Mouse (Mus musculus) heart, postnatal 10 days (tissue): ENCODE measurements around the gene Rbfox1. TPM values are rescaled to one million over a fixed set of nuclear protein-coding genes. Genes with fewer than 3 reads are reported as not detected.

ENCODE experiments used
- DNase-seq, 2 experiments: peaks; one replicate each; pipeline ENCODE4 v3.0.0; 2021
- intact Hi-C: fragments of 180-260 bp; cut with DNase I; formaldehyde crosslinking; loops from one replicate; pipeline ENCODE4 v1.15.1; 2025
- total RNA-seq, 2 experiments: library from RNA; stranded (reverse); gene quantifications; 2 replicates each; pipeline ENCODE4 v1.2.3; 2021

The Rbfox1 gene
- total RNA-seq, 2 experiments from 2014 or later: 35.7 to 36.6 TPM

DNA sequence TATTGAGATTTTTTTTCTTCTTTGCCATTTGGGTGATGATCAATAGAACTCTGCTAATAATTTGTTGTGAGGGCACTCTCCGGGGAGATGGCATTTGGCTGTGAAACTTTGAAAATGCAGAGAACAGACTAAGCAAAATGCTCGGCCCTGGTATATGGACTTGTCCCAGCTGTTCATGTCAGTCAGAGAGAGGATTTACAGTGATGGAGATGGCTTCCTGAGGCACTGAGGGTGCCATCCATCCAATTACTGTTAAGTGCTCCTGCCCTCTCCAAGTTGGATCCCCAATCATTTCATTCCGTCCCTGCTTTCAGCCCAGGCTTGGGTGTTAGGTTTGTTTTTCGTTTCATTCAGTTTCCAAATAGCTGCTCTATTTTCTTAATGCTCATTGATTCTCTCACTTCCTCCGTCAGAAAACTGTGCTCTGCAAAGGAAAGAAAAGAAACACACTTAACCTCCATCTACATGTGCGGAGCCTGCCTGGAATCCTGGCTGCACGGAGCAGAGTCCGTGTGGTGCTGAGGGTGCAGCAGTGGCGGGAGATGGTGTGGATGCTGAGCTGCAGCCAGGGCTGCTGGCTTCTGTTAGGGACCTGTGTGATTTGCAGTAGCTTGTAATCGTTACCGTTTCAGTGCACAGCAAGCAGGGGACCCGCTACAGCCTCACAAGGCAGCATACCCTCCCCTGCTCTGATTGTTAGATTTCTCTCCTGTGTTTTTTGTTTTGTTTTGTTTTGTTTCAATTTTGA lies 997.7 kb downstream of the Rbfox1 start:
- no peak for DNase-seq
- intact Hi-C loops: no loop called here

DNA sequence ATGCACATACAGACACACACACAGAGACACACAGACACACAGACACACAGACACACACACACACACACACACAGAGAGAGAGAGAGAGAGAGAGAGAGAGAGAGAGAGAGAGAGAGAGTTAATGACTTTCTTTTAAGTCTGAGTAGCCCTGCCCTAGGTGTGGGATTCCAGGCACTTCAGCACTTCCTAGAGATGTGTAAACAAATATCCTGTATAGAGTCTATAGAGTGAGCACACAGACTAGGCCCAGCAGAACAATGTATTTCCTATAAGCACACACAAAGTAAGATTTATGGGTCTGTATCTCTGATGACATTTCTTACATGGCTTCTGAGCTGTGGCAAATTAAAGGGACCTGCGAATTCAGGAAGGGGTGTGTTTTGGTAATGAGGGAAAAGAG lies 998.6 kb downstream of the Rbfox1 start:
- intact Hi-C loops: no loop called here
- DNase-seq: no peak

DNA sequence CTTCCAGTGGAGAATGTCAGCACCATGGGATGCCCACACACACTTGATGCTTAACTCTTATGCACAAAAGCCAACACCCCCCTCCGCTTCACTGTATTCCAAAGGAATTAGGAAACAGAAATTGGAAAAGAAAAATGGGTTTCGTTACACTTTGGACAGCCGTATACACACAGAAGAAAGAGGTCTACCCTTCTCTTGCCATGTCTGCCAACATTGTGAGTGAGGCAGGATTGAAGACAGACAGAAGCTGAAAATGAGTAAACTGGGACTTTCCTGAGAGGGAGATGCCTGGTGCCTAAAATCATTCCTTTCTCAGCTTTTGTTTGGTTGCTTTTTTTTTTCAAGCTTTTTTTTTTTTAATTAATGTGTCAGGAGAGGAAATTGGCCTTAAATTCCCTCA lies 1000.5 kb downstream of the Rbfox1 start:
- intact Hi-C loops: no loop called here

DNA sequence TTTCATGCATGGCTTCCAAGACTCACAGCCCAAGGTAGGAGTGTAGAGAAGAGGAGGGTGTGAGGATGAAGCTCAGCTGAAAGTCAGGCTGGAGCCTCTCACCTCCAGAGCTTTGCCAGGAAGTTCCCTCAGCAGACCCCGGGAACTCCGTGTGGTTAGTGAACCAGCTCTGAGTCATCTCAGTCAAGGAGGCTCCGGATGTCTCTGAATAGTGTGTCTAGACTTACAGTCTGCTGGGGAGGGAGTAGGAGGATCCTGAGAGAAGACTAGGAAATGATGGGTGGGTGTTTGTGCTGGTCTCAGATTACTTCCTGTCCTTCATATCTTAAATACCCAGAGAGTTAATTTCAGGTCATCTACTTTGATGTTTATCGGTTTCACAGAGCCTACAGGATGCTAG lies 1004.1 kb downstream of the Rbfox1 start:
- peak; percentile 25 to 27 for DNase-seq
- intact Hi-C loops: no loop called here

More for the DNA sequence above, 1000.5 kb downstream of the Rbfox1 start:
- no peak for DNase-seq

DNA sequence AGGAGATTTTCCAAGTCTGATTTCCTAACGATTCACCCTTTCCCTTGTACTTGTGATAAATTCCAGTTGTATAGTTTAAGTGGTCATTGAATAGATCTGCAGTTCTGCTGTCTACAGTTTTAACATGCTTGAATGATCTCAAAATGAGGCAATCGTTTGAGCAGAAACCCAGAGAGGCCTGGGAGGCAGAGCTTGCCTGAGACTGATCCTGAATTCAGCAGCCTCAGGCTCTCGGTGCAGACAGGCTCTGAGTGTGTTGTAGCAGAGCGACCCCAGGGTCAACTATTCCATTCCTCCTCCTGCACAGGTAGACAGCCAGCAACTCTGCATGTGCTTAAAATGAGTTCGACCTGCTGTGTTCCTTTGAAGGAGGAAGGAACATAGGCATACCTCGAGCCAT lies 1012.6 kb downstream of the Rbfox1 start:
- intact Hi-C loops: no loop called here
- no peak for DNase-seq

DNA sequence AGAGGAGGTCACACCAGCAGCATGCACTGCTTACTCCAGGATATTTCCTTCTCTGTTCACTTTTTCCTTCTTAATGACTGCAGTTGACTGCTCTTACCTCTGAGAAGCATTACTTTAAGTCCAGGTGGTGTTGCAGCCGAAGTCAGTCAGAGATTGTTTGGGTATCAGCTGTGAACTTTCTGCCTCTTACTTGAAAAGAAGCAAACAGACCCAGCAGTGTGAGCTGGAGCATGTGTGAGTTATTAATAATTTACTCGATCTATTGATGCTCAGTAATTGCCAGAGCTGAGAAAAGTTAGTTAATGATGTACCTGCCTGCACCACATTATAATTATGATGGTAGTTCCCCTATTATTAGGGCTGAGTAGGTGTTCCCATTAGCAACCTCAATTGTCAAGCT lies 1014.9 kb downstream of the Rbfox1 start:
- intact Hi-C loops: no loop called here
- no peak for DNase-seq

DNA sequence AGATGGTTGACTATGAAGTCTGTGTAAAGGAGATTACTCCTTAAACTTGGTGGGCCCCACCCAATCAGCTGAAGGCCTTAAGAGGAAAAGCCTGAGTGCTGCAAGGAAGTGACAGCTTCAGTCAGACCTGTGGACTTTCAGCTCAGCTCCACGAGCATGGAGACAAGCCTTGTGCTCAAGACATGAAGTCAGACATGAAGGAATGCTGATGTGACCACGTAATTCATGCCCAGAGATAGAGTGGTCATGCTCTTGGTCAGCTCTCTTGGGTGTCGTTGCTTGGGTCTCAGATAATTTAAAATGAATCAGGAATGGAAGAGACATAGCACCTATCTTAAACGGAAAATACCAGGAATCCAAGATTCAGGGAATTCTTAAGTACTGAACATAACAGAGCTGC lies 1019.8 kb downstream of the Rbfox1 start:
- intact Hi-C loops: no loop called here
- DNase-seq: no peak

DNA sequence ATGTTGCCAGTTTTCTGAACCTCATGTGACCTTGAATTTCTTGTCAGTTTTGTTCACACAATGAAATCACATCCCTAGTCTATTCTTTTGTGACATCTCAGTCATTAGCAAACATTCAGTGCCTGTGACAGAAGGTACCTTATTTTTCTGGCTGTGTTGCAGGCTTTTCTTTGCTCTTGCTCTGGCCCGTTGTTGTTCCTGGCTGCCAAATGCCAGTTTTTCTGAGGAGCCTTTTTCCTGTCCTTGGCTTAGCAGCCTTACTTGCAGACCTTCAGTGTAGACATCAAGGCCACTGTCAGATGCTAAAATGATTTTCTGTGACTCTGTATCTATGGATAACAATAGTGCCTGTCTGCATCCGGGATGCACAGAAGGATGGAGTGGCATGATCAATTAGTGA lies 1020.8 kb downstream of the Rbfox1 start:
- intact Hi-C loops: no loop called here
- no peak for DNase-seq

DNA sequence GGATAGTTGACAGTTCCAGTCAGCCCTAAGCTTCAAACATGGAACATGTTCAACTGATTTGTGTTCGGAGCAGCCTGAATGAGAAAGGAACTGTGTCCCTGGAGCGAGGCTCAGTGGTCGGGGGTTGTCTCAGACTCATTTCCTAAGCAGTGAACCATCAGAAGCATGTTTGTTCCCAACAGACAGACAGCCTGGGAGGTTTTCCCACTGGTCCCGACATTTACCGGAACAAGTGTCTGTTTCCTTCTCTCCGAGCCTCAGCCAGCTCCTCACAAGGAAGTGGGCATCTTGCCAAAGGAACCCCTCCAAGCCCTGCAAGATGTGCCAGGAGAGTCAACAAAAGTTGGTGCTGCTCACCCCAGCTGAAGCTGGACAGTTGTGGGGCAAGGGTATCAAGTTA lies 1022.4 kb downstream of the Rbfox1 start:
- no peak for DNase-seq

DNA sequence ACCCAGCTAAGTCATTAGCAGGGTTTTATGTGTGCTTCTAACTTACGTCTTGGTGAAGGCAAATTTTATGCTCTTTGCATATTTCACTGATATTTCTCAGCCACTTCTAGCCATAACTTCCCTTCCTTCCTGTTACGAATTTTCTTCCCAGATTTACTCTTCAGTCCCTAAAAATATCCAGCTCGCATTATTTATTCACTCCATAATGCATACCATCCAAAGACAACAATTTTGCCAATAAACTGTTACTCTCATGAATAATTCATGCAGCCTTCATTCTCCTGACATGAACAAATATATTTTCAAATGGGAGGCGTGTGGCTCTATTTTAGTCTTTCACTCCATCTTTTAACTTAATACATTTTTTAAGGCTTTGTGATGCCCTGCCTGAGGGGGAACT lies 1029.4 kb downstream of the Rbfox1 start:
- DNase-seq: no peak
- intact Hi-C loops: no loop called here

More for the DNA sequence above, 1022.4 kb downstream of the Rbfox1 start:
- intact Hi-C loops: no loop called here

DNA sequence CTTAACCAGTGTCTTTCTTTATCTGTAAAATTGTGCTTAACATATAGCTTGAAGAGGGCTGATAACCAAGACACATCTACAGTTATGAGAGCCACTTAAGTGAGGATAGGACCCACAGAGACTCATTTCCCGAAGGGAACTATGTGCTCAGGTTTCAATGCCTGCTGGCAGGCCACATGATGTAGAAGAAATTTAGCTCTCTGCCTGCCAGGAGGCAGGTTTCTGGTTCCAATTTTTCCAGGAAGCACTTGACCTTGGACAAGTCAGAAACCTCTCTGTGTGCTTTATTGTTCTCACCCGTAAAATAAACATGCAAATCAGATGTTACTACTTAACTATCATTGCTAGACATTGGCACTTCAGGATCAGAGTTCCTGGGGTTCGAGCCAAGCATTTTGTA lies 1033.5 kb downstream of the Rbfox1 start:
- intact Hi-C loops: no loop called here
- peak; percentile 18 to 28 for DNase-seq

DNA sequence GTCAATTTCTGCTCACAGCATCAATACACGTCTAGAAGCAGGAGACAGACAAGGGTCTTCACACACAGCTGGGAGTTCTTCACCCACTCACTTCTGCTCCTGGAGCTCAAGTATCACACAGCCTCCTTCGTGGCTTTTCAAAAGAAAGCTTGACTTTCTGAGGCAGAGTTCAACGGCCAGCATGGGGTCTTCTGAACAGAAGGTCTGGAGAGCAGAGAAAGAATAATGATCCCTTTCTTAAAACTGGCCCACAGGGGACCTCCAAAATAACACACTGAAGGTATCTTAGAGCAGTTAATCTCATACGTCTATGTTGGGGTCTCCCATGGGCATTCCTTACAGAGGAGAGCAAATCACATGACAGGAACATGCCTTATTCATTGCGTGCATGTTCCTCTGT lies 1034.5 kb downstream of the Rbfox1 start:
- intact Hi-C loops: no loop called here
- DNase-seq: no peak

DNA sequence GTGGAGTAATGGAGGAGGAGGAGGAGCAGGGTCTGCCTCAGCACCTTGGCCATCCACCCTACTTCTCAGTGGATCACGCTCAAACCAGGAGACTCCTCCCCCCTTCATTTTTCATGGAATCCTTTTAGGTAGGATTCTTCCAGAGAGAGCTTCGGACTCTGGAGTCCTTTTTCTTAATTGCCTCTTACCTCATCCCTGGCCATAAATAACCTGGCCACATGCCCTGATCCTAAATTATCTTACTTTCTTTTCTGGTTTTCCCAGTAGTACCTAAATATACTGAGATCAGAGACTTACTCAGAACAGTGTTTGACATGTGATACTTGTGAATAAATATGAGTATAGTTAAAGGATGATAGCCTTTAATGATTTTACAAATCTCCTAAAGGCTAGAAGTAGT lies 1042.5 kb downstream of the Rbfox1 start:
- intact Hi-C loops: no loop called here
- DNase-seq: no peak

DNA sequence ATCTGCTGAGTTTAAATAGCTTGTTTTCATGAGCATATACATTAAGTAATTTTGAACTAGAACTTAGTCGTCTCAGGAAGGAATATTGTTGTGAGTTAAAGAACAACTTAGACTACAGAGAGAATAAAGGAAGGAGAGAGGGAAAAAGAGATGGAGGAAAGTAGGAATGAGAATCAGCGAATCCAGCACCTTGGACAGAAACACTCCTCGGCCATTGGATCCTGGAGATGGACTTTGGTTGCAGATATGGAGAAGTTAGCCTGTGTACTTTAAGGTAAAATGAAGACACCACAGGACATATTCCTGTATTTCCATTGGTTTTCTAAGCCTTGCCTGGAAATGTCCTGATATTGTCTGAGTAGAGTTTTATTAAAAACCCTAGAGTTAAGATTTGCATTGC lies 1045.6 kb downstream of the Rbfox1 start:
- DNase-seq: no peak
- intact Hi-C loops: no loop called here

DNA sequence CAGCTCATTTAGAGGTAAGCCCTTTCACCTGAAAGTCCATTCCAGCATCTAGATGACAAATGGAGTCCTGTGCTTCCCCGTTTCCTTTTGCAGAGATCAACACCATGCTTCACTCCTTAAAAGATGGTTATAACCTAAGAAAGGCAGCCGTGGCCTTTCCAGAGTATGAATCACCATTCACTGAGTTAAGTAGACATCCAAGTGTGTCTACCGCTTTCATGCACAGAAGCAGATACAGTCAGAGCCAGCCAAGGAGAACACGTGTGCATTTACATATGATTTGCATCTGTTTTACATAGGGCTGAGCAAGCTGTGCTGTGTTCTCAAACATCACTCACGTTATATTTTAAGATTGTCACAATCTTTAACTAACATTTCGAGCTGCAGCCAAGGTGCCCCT lies 1061.0 kb downstream of the Rbfox1 start:
- intact Hi-C loops: no loop called here
- no peak for DNase-seq

DNA sequence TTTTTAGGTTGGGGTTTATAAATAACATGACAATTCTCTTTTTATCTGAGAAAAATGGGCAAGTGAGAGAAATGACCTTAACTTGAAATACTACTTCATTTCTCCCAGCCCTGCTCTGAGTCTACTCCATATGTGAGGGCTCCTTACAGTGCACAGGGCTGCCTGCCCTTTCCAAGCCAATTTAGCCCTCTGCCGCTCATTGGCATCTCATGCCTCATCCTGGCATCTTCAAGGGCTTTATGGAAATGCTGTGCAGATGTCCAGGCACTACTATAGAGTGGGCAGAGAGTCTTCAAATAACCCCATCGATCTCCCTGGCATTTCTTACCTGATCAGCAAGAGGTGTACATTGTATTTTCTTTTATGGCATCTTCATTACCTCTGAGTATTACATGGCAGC lies 1064.5 kb downstream of the Rbfox1 start:
- DNase-seq: no peak
- intact Hi-C loops: no loop called here

DNA sequence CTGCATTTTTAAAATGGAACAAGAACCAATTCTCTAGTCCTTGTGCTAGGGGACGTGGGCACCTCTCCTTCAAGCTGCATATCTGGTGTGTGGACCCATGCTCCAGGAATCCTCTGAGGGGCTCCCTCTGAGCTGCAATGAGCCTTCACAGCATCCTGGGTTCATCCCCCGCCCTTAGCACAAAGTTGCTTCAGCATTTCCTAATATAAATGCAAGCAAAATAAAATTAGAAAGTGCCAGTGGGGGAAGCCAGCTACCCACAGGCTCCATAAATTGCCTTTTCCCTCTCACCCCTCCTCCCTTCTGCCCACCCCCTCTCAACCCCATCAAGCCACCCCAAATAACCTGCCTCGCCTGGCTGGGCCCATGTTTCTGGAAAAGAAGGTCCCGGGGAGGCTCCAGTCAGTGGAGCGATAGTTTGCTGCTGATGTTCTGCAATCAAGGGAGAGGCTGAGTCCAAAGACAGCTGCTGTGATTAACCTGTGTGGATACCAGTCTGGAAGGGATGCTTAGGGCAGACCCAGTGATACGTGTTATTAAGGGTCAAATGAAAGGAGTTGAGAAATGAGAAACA lies 1070.0 kb downstream of the Rbfox1 start:
- intact Hi-C loops: no loop called here

DNA sequence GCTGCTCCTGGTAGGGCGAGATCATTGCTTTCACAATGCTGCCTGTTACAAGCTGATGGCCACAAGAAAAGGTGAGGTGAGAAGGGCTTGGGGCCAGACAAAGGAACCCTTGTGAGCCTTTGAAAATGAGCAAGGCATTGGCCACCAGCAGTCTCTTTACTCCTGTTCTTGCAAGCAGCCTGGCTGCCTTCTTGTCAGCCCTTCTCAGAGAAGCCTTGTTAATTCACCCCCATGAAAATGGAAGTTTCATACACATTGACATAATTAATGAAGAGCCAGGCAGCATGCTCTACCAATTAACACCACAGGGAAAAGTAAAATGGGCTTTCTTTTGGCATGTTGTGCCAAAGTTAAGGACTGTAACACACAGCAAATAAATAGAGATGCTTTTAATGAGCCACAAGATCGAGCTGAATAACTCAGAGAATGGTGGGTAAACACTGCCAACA lies 1076.8 kb downstream of the Rbfox1 start:
- no peak for DNase-seq
- intact Hi-C loops: no loop called here

More for the DNA sequence above, 1070.0 kb downstream of the Rbfox1 start:
- no peak for DNase-seq

DNA sequence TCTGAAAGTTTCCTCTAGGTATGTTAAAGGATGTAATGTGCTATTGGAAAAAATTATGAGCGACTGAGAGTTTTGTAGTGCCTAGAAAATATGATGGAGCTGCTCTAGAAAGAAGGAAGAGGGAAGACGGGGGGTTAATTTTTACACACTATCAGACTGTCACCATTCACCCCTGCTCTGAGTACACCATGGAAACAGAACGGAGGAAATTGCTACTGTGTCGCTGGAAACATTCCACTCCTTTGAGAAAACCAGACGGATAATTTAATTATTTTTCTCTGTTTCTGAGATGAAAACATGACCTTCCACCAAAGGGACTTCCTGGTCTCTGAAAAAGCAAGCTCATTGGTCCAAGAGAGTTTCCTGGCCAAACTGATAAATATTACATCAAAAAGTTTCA lies 1077.4 kb downstream of the Rbfox1 start:
- intact Hi-C loops: no loop called here
- peak; percentile 9 to 12 for DNase-seq

DNA sequence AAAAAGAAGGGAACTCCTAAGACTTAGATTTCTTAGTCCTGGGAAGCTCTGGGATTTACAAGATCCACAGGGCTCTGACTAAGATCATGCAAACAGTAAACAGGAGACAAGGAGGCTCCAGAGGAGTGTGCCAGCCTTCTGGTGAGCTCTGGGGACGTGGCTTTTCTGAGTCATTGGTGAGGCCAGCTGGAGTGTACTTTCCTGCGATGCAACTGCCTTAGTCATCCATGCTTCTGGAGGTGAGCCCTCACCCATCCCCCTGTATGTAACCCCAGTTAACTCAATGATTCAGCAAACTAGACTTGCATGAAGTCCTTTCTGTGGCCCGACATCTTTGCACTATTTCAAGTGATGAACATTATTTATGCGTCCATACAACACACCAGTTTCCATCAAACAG lies 1078.4 kb downstream of the Rbfox1 start:
- no peak for DNase-seq
- intact Hi-C loops: no loop called here

DNA sequence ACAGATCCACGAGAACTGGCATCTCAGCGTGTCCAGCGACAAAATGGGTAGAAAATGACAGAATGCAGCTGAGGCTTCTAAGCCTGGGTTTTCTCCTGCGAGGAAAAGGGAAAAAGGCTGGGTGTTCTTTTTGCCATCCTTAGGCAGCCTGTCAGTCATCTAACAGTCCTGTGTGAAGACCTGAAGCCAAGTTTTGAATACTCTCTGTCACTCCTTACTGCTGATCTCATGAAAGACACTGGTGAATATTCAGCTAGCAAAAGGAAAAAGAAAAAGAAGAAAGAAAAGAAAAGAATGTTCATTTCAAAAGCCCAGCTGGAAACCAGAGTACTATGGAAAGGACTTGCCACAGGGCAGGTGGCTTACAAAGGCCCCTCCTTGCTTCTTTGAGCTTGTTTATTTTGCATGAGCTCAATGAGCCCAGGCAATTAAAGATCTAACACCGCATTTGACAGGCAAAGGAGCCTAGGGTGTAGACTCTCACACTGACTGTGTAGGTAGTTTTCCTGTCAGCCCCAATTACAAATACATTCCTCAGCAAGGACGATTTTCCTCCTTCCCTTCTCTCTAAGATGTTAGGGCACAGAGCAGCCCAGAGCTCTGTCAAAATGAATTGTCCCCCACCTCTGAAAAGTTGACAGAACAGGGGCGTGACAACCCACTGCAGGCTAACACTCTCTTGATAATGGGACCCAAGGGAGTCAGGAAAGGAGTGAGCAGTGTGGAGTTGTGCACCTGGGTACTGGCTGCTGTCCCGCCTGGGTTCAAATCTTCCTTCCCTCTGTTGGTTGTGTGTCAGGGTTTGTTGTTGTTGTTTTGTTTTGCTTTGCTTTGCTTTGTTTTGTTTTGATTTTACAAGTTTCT lies 1079.8 kb downstream of the Rbfox1 start:
- DNase-seq: no peak
- intact Hi-C loops: no loop called here

DNA sequence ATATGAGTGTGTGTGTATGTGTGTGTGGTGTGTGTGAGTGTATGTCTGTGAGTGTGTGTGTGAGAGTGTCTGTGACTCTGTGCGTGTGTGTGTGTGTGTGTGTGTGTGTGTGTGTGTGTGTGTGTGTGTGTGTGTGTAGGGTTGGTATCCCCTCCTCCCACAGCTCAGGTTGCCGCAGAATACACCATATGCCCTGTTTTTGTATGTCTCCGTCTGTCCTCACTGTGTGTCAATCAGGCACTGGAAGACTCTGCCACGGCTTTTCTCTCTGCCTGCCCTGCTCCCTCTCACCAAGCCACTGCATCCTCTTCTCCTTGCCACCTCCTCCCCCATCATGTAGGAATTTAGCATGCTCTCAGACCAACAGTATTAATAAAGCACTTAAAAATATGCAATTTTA lies 1084.8 kb downstream of the Rbfox1 start:
- DNase-seq: no peak
- intact Hi-C loops: no loop called here
